Mouse (Mus musculus): ENCODE measurements at regions not wholly inside any gene's neighbourhood (a gene's known extent, or its start where the extent isn't known, plus 50 kb on each side); places are given as distances from the start of the nearest gene placed in this dataset.

DNA sequence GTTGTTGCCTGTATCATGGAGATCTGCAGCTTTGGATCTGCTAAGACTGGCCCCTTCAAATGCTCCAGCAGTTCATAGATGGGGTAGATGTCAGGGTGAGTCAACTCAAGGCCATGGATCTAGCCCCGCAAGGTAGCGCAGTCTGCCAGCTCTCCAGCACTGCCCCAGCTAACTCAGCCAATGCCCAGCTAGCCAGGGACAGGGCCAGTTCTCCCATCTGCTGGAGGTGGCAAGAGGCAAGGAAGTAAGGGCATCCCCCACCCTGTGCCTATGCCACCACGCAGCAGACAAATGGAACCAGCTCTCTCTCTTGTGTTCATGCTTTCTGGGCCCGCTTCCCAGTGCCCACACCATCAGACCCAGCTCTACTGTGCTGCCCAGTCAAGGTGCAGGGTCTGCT is 102.5 kb downstream of the Foxb1 start:
- no peak for DNase-seq

DNA sequence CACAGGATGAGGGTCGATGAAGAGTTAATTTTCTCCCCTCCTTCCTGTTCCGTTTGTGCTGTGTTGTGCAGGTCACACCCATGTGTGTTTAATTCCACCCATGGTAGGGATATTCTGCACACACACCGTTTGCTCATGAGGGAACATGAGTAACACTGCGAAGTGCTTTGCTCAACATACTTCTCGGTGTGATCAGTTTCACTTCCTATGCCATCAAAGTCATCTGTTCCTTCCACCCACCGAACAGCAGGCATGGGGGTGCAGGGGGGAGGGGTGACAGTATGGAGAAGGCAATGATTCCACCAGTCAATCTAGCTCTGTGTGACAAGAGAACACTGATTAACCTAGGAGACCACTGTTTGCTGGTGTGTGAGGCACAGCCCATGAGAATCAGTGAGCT is 104.7 kb downstream of the Foxb1 start:
- no peak for DNase-seq

DNA sequence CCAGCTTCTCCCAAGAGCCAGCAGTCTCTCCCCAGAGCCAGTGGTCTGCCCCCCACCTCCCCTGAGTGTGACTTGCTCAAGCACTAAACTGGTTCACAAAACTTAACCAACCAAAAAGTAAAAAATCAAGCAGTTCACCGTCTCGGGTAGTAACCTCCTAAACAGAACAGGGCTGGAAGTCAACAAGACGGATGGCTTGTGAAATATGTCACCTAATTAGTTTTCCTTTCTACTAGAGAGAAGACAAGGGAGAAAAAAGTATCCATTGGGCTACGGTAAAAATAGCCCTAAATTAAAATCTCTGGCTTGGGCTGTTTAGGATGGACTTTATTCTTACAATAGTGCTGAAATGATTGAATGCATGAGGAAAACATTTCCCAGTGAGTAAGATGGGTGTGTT is 108.6 kb downstream of the Foxb1 start:
- no peak for DNase-seq

DNA sequence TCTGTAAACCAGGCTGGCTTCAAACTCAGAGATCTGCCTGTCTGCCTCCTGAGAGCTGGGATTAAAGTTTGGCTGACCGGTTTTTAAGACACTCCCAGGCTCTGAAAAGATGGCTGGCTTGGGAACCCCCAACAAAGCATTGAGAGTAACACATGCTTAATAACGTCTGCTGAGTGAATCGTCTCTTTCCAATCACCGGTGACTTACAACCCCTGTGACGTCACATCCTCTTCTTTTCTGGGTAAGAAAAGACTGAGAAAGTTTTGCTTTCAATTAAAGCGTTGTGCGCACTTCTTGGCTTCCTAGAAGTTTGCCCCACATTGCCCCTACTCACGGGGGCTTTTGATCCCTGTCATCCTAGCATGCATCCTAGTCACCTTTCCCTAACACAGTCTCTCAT is 109.1 kb downstream of the Foxb1 start:
- no peak for DNase-seq

DNA sequence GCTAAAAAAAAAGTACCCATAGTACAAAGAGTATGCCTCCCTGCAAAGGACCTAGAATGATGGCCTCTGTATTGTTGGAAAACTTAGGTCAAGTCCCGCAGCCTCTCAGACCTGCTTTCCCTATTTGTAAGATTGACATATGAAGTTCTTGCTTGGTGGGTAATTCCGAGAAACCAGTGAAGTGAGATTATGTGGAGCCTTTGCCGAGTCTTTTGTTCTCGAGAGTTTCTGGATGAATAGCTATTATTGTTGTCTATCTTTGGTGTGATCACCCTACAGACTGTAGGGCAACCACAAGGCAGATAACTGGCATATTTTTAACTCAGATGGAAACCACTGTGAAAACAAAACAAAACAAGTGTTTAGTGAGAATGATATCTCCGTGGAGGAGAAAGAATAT is 118.1 kb downstream of the Foxb1 start:
- DNase-seq, result no peak

DNA sequence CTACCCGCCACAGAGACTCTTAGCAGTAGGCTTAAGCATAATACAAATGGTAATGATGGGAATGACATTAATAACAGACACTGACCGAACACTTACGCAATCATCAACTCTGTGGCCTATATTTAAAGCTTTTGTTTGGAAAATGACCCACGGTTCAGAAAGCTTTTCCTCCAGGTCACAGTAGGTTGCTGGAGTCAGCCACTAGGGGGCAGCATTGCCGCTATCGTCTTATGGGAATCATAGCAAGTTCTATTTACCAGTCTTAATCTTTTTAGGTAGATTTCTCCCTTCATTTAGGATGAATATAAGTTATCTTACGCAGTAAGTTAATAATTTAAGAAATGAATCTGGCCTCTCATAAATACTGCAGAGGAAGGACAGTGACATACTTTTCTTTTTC is 137.4 kb downstream of the Foxb1 start:
- DNase-seq, result peak; percentile 28 to 57

DNA sequence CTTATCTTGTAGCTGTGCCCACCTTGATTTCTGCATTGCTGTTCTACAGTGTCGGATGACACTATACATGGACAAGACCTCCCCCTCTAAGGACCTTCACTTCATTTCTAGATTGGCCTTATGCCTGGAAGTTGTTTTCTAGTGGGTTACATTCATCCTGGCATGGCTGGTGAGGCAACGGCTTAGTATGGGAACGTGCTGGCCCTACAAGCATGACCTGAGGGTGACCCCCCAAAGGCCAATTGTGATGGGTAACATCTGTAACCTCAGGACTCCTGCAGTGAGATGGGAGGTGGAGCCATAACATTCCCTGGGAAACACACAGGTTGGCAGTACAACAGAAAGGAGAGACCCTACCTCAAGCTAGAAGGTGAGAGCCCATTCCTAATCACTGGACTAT is 139.7 kb downstream of the Foxb1 start:
- no peak for DNase-seq

DNA sequence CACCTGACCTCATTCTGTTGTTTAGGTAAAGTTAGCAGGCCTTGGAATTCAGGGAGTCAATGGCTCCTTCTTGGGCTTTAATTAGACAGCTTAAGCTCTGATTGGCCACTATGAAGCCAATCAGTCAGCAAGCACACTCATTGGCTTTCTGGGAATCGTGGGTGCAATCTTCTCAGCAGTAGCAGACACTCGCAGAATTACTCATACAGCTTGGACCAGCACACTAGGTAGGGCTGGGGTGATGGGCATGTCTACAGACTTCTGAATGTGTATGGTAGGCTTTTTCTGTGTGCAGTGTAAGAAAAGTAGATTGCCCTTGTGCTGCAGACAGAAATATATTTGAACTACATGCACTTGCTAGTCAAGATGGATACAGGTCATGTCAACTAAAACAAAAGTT is 143.4 kb downstream of the Foxb1 start:
- DNase-seq, result no peak

DNA sequence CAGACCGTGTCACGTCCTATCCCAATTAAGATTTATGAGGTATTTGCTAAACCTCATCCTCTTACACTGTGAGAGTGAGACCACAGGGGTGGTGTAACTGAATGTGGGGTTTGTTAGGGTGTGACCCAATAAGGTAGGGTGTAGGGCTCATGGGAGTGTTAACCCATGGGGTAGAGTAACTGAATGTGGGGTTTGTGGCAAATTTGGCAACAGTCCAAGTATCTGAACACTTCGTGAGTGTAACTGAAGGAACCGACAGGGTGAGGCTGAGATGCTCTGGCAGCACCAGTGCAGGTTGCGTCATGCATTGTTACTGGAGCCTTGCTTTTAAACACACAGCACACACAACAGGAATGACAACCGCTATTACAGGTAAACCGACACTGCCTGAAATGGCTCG is 144.1 kb downstream of the Anxa2 start:
- DNase-seq, result no peak

DNA sequence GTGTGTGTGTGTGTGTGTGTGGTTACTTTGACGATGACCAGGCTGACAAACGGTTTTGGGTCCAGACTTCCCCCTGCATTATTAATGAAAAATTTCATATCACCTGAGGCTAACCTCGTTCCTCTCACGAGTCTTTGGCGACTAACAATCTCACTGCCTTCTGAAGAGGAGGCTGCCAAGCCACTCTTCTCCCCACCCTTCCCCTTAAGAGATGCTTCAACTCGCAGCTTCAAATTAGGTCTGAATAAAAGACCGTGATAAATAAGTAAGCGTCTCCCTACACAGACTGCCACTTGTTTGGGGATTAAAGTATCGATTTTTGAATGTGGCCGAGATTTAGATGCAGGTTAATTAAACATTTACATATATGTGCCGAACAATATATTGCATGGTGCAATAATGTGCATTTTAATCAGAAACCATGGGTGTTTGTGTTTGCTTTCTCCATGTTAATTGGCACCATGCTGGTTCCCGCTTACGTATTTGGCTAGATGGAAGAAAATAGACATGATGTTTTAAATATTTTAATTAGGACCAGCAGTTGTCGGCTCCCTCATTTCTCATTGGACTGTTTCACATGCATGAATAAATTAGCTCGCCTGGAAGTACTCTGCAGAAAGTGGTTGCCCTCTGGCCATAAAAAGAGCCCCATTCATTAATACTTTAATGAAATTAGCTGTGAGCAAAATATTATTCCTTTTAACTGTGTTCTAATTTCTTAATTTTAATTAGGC is 139.1 kb downstream of the Anxa2 start:
- DNase-seq, result no peak

DNA sequence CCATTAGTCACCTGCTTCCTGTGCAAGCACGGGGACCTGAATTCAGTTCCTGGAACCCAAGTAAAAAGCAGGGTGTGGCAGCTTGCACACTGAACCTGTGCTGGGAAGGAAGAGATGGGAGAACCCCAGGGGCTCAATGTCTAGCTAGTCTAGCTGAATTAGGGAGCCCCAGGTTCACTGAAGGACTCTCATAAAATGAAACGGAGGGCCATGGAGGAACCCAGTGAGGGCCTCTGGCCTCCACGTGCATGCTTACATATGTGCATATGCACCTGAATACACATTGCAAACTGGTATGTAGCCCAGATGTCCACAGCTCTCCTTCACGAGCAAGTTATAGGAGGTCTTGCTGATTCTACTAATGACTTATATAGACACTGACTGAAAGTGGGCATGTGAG is 135.4 kb downstream of the Anxa2 start:
- DNase-seq, result no peak

DNA sequence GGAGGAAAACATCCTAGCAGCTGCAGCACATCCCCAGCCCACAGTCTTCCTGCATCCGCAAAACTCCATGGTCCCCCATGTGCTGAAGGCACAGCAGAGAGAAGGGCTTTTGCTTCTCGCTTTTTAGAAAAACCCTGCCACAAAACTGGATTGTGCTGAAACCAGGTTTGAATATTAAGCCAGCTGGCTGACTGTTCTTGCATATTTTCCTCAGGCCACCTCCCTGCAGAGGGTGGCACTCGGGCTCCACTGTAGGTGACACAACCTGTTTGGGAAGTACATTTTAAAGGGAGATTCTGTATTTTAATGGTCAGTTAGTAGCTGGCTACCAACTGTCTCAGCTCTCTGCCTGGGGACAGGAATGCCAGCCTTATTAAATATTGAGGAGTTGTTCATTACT is 133.7 kb downstream of the Anxa2 start:
- no peak for DNase-seq

DNA sequence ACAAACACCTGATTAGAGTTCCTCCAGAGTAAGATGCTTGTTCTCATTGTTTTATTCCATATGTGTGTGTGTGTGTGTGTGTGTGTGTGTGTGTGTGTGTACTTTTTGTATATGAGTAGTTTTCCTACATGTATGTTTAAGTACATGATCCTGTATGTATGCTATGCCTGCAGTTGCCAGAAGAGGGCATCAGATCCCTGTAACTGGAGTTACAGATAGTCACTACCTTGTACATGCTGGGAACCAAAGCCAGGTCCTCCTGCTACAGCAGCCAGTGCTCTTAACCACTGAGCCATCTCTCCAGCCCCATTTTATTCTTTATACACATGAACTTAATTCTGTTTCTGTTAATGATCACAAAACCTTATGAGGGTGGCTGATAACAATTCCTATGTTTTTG is 127.8 kb downstream of the Anxa2 start:
- DNase-seq, result no peak

DNA sequence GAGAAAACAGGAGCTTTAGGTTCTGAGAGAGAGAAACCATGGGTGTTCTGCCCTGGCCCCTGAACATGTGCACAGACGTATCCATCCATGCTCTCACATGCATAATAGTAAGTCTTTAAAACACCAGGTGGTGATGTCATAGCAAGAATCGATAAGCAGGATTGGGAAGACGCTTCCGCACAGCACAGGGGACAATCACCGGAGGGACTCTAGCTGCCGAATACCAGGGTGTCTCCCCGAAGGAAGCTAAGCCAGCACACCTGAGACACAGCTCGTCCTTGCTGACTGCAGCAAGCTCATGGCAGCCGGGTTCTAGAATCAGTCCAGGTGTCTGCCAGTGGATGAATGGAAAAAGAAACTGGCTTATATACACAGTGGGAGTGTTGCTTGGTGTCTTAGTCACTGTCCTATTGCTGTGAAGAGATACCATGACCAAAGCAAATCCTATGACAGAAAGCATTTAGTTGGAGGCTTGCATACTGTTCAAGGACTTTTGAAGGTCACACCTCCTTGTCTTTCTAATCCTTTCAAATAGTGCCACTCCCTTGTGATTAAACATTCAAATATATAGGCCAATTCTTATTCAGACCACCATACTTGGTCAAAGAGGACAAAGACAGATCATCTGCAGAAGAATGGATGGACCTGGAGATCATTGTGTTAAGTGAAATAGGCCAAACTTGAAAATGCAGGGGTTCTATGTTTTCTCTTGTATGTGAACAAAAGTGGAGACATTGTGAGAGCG is 124.4 kb downstream of the Anxa2 start:
- no peak for DNase-seq

DNA sequence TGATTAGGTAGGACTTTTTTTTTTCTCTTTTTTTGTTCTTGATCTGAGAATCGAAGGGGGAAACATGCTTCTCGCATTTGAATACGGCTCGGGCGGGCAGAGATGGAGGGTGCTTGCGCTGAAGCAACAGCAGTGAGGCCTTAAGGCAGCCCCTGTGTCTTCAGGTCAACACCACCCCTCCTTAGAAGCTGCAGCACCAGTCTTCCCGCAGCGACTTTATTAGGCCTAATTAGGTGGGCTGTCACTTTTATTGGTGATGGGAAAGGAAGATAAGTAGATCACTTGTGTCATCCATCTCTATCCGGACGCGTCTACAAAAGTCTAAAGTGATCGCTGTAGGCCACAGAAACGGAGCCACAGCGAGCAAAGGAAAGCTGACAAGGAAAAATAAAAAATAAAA is 122.0 kb downstream of the Anxa2 start:
- DNase-seq, result no peak

DNA sequence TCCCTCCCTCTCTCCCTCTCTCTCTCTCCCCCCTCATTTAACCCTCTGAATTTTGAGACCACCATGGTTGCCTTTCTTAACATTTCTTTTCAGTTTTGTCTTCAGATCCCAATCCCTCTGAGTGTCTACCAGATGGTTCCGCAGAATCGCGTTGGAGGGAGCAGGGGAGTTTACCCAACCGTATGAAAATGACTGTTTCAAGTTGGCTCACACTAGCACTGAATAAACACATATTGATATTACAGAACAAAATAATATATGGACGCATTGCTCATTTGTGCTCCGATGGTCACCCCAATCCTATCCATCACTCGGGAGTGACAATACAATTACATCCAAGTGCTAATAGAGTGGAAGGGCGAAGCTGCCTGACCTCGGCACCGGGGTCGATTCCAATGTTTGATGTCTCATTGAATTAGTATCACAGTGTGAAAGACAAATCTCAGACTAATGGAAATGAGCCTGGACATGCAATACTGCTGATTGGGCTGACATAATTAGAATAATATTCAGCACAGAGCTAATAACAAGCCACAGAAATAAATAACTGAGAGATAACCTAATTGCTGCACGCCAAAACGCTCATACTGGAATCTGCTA is 115.3 kb downstream of the Anxa2 start:
- no peak for DNase-seq

DNA sequence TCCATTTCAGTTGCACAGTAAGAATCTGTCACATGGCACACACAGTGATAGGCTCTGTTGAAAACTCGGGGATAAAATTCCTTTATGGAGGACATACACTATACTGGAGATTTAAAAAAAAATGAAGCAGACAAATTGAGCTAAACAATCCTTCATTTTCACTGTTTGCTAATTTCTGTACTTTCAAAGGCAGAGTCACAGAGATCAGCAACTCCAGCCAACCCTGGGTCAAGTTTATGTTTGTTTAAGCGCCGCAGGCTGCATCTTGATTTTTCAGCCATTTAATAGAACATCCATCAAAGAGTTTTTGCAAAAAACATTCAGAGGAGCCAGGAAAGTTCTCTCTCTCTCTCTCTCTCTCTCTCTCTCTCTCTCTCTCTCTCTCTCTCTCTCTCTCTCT is 114.8 kb downstream of the Anxa2 start:
- no peak for DNase-seq

DNA sequence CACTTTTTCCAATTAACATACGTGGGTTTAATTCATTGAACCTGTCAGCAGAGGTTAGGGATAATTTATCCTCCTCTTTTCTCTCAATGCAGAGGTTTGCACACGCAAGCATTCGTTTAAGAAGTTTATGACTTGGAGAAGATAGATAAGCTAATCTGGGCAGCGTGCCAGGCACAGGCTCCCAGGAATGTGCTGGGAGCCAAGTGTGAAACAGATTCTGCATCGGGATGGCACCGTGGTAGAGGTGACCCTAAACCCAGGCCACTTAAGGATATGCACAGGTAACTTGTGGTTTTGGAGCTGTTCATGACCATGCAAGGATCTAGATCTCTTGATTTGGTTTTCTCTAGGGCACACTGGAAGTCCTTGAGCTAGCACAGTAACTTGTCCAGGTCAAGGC is 113.6 kb downstream of the Anxa2 start:
- DNase-seq, result no peak

DNA sequence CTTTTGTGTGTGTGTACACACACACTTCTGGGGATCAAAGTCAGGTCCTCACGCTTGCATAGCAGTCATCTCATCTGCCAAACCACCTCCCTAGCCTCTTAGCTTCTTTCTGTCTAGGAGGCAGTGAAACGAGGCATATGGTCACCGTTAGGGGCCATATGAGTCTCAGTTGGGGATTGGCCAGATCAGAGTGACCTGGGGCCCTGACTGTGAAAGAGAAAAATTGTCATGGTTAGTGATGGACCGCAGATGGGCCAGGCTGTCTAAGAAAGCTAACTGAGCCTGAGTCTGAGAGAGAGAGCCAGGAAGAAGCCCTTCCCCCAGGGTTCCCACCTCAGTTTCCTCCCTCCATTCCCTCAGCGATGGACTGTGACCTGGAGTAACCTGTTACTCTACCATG is 89.8 kb downstream of the Anxa2 start:
- DNase-seq, result no peak

Measured in cerebellum, adult 18-20 months (tissue).